Mouse (Mus musculus) myocyte (in vitro differentiated cells): ENCODE results near the gene Asic2.

Experiments used
- CEBPB ChIP-seq: IDR thresholded peaks from 2 replicates; pipeline ENCODE4 v1.6.1; 2011; ENCODE audit warnings: mild to moderate bottlenecking, moderate library complexity; ENCODE audit not compliant: poor library complexity, insufficient read depth, severe bottlenecking
- E2F4 ChIP-seq: IDR thresholded peaks from one replicate; pipeline ENCODE4 v1.6.1; 2011; ENCODE audit warnings: mild to moderate bottlenecking, control low read depth, moderate library complexity; ENCODE audit not compliant: insufficient read depth
- POLR2A ChIP-seq: IDR thresholded peaks from one replicate; pipeline ENCODE4 v1.6.1; 2011; ENCODE audit warnings: low read depth, mild to moderate bottlenecking, control low read depth, moderate library complexity; ENCODE audit not compliant: insufficient read length
- SRF ChIP-seq: IDR thresholded peaks from one replicate; pipeline ENCODE4 v1.6.1; 2011; ENCODE audit warnings: low read depth; ENCODE audit not compliant: control insufficient read depth, insufficient read length
- TCF3 ChIP-seq: IDR thresholded peaks from one replicate; pipeline ENCODE4 v1.6.1; 2011; ENCODE audit warnings: low read depth, control low read depth; ENCODE audit not compliant: insufficient read length

GRCm38 (mm10) chr11:80878026-80878425 lies 1090.2 kb downstream of the Asic2 start:
- TF ChIP-seq SRF: no peak
- TF ChIP-seq CEBPB: no peak
- TF ChIP-seq POLR2A: no peak
- TF ChIP-seq TCF3: no peak
- TF ChIP-seq E2F4: no peak
